Mouse (Mus musculus) adrenal gland, adult 8-10 months (tissue): ENCODE data around the gene D430042O09Rik. TPM values are rescaled to one million over a fixed set of nuclear protein-coding genes. Genes with fewer than 3 reads are reported as not detected.
A peak's percentile ranks its signal among the peaks of the same experiment; 100 is the strongest.

Source experiments
- DNase-seq: peaks from one replicate; pipeline ENCODE4 v3.0.0; 2022
- total RNA-seq, 4 experiments: library from RNA; stranded (reverse); gene quantifications; 2 replicates each; pipeline ENCODE4 v1.2.4; 2022

D430042O09Rik gene
- total RNA-seq, 4 experiments from 2014 or later, result 29.6 to 39.5 (median 34.4) TPM

GRCm38 (mm10) chr7:125740521-125740920, 32.8 kb downstream of the D430042O09Rik start:
- no peak for DNase-seq

GRCm38 (mm10) chr7:125741271-125741703, 33.6 kb downstream of the D430042O09Rik start:
- no peak for DNase-seq

GRCm38 (mm10) chr7:125744774-125745173, 37.1 kb downstream of the D430042O09Rik start:
- DNase-seq, result no peak

- DNase-seq, result no peak
These were observed 39.1 kb downstream of the D430042O09Rik start for GRCm38 (mm10) chr7:125746621-125747315.

GRCm38 (mm10) chr7:125747316-125747690, 39.6 kb downstream of the D430042O09Rik start:
- no peak for DNase-seq

GRCm38 (mm10) chr7:125748186-125748585, 40.5 kb downstream of the D430042O09Rik start:
- DNase-seq, result no peak

- DNase-seq, result peak; percentile 61
These were observed 45.1 kb downstream of the D430042O09Rik start for GRCm38 (mm10) chr7:125752699-125753325.

GRCm38 (mm10) chr7:125753326-125753715, 45.6 kb downstream of the D430042O09Rik start:
- DNase-seq, result no peak

- DNase-seq, result no peak
These were observed 49.1 kb downstream of the D430042O09Rik start for GRCm38 (mm10) chr7:125756806-125757205.

- DNase-seq, result no peak
These were observed 50.4 kb downstream of the D430042O09Rik start for GRCm38 (mm10) chr7:125757896-125758623.

- DNase-seq, result no peak
These were observed 54.6 kb downstream of the D430042O09Rik start for GRCm38 (mm10) chr7:125762289-125762688.

GRCm38 (mm10) chr7:125762883-125763830, 55.5 kb downstream of the D430042O09Rik start:
- DNase-seq, result no peak

- no peak for DNase-seq
These were observed 56.7 kb downstream of the D430042O09Rik start for GRCm38 (mm10) chr7:125764373-125764772.

- DNase-seq, result no peak
These were observed 59.5 kb downstream of the D430042O09Rik start for GRCm38 (mm10) chr7:125766976-125767831.

GRCm38 (mm10) chr7:125772961-125773571, 65.4 kb downstream of the D430042O09Rik start:
- DNase-seq, result no peak

GRCm38 (mm10) chr7:125783206-125783605, 75.5 kb downstream of the D430042O09Rik start:
- DNase-seq, result no peak

GRCm38 (mm10) chr7:125786105-125786504, 78.4 kb downstream of the D430042O09Rik start:
- no peak for DNase-seq

GRCm38 (mm10) chr7:125787046-125787445, 79.4 kb downstream of the D430042O09Rik start:
- peak; percentile 49 for DNase-seq

- DNase-seq, result no peak
These were observed 82.4 kb downstream of the D430042O09Rik start for GRCm38 (mm10) chr7:125790039-125790438.

- DNase-seq, result no peak
These were observed 98.9 kb downstream of the D430042O09Rik start for GRCm38 (mm10) chr7:125806571-125806970.

- DNase-seq, result peak; percentile 41
These were observed 100.5 kb downstream of the D430042O09Rik start for GRCm38 (mm10) chr7:125808210-125808609.
